In genomic region chr10:59993813-59994212, GRCm38 (mm10) we compare ENCODE assay signal across 2 mouse cellular contexts.
TF ChIP-seq lines count a peak whose summit lies in the region.

No protein-coding gene starts in this region.

TF ChIP-seq in ES-E14, 5 proteins besides CTCF, POLR2A, EP300 and RAD21:
- peak; percentile 77 for TF ChIP-seq ZNF384 (IDR thresholded peaks at IDR 0.05; ENCODE audit: low read depth, low read length)

TF ChIP-seq in MEL, 35 proteins besides CTCF, POLR2A, EP300 and RAD21:
- peak; percentile 75 for TF ChIP-seq ZNF384 (IDR thresholded peaks at IDR 0.05; ENCODE audit: low read depth, low read length)
TF ChIP-seq in MEL: peak in this region for 1; not testable (repeated sequence) for 34.
